Mouse (Mus musculus) midbrain, postnatal 0 days (tissue): Measurements from ENCODE around the gene Tnni3k. TPM values are rescaled to one million over a fixed set of nuclear protein-coding genes. Genes with fewer than 3 reads are reported as not detected.

Experiments
- ATAC-seq: fragments of 200-750 bp; cut with Nextera tagmentation; 2 replicates; pipeline ENCODE4 v1.8.0; 2017; ENCODE audit warnings: moderate number of reproducible peaks, mild to moderate bottlenecking, moderate TSS enrichment, moderate library complexity; ENCODE audit not compliant: low FRiP score
- DNase-seq: peaks from one replicate; pipeline ENCODE4 v3.0.0-alpha.2; 2015; ENCODE audit warnings: low spot score
- H3K27ac ChIP-seq: fragments of 300-500 bp; sonication (generic); 2 replicates; pipeline ENCODE4 v1.5.1; 2014; ENCODE audit warnings: low read depth, mild to moderate bottlenecking, low read length, mixed read lengths
- H3K27me3 ChIP-seq: fragments of 300-500 bp; sonication (generic); 2 replicates; pipeline ENCODE4 v1.6.1; 2014; ENCODE audit warnings: low read length, control low read depth, mixed read lengths; ENCODE audit not compliant: insufficient read depth
- H3K36me3 ChIP-seq: fragments of 300-500 bp; sonication (generic); 2 replicates; pipeline ENCODE4 v1.6.1; 2014; ENCODE audit warnings: low read length, control low read depth, mixed read lengths; ENCODE audit not compliant: insufficient read depth
- H3K4me1 ChIP-seq: fragments of 300-500 bp; sonication (generic); 2 replicates; pipeline ENCODE4 v1.6.1; 2014; ENCODE audit warnings: mild to moderate bottlenecking, control low read depth, antibody characterized with exemption, low read length, mixed read lengths; ENCODE audit not compliant: insufficient read depth
- H3K4me2 ChIP-seq: fragments of 300-500 bp; sonication (generic); 2 replicates; pipeline ENCODE4 v1.6.1; 2014; ENCODE audit warnings: low read depth, mild to moderate bottlenecking, low read length, mixed read lengths; ENCODE audit not compliant: poor library complexity, severe bottlenecking
- H3K4me3 ChIP-seq: fragments of 300-500 bp; sonication (generic); 2 replicates; pipeline ENCODE4 v1.5.1; 2014; ENCODE audit warnings: low read depth, mild to moderate bottlenecking, low read length, moderate library complexity
- H3K9ac ChIP-seq: fragments of 300-500 bp; sonication (generic); replicated peaks from 2 replicates; pipeline ENCODE4 v1.6.1; 2014; ENCODE audit warnings: mild to moderate bottlenecking, low read length, moderate library complexity, mixed read lengths; ENCODE audit not compliant: poor library complexity, severe bottlenecking
- H3K9me3 ChIP-seq: fragments of 300-500 bp; sonication (generic); 2 replicates; pipeline ENCODE4 v1.6.1; 2016; ENCODE audit warnings: low read length, control low read depth
- CTCF ChIP-seq: IDR thresholded peaks from 2 replicates; pipeline ENCODE4 v1.5.1; 2016; ENCODE audit warnings: antibody characterized with exemption, mild to moderate bottlenecking
- whole genome bisulfite sequencing: fragments of 180-500 bp; shearing (Covaris S2); extraction: QIAGEN DNeasy Blood & Tissue Kit; methylation state at CpG from one replicate; pipeline ENCODE4 v1.1.7; 2014; 5-methylcytosine and 5-hydroxymethylcytosine counted together
- polyA plus RNA-seq: library from polyadenylated mRNA; unstranded; fragments of >200 nt; fragmentation: Nextera tagmentation; extraction: Ambion mirVana; gene quantifications from 2 replicates; pipeline ENCODE4 v1.2.1, GENCODE M21; 2015
- total RNA-seq: library from RNA; depleted of rRNA; stranded (reverse); fragments of >200 nt; gene quantifications from 2 replicates; pipeline ENCODE4 v1.2.3, GENCODE M21; 2014

The Tnni3k gene
- total and polyA plus RNA-seq, 2 experiments from 2014 or later, result not detected

GRCm38 (mm10) chr3:154800888-154801429 is 254.2 kb downstream of the Tnni3k start:
- no peaks in the 10 kb centered on the region for H3K36me3 ChIP-seq
- 59% methylated on average over 8 of the region's 8 CpGs for WGBS
- H3K4me2 ChIP-seq, result no peak overlapping the region
- DNase-seq (peak; percentile 71), ATAC-seq (no peak)
- no peak overlapping the region for H3K9ac ChIP-seq
- H3K9me3 ChIP-seq, result no peaks in the 10 kb centered on the region
- no peak overlapping the region for H3K27ac ChIP-seq
- no peak overlapping the region for H3K4me3 ChIP-seq
- 0 out of 2 replicates have a peak, but pooled peaks cover under 1% of the 10 kb centered on the region for H3K4me1 ChIP-seq
- no peak for TF ChIP-seq CTCF
- no peaks in the 10 kb centered on the region for H3K27me3 ChIP-seq

GRCm38 (mm10) chr3:154800454-154800853 is 254.8 kb downstream of the Tnni3k start:
- 42% methylated on average over 8 of the region's 8 CpGs for WGBS
- no peak overlapping the region for H3K4me3 ChIP-seq
- H3K4me2 ChIP-seq, result no peak overlapping the region
- DNase-seq (no peak), ATAC-seq (no peak)
- no peak overlapping the region for H3K27ac ChIP-seq
- no peak for TF ChIP-seq CTCF
- no peaks in the 10 kb centered on the region for H3K27me3 ChIP-seq
- no peaks in the 10 kb centered on the region for H3K4me1 ChIP-seq
- H3K9me3 ChIP-seq, result no peaks in the 10 kb centered on the region
- no peak overlapping the region for H3K9ac ChIP-seq
- no peaks in the 10 kb centered on the region for H3K36me3 ChIP-seq

GRCm38 (mm10) chr3:154798806-154799205 is 256.4 kb downstream of the Tnni3k start:
- WGBS, result 84% methylated on average over 4 of the region's 4 CpGs
- no peak overlapping the region for H3K4me3 ChIP-seq
- H3K9ac ChIP-seq, result no peak overlapping the region
- DNase-seq (no peak), ATAC-seq (no peak)
- no peak overlapping the region for H3K27ac ChIP-seq
- no peaks in the 10 kb centered on the region for H3K27me3 ChIP-seq
- H3K36me3 ChIP-seq, result no peaks in the 10 kb centered on the region
- H3K4me2 ChIP-seq, result no peak overlapping the region
- H3K9me3 ChIP-seq, result no peaks in the 10 kb centered on the region
- TF ChIP-seq CTCF, result no peak
- H3K4me1 ChIP-seq, result no peaks in the 10 kb centered on the region

- Histone ChIP-seq H3K9me3 (no peaks in the 10 kb centered on the region), H3K27me3 (no peaks in the 10 kb centered on the region), H3K27ac (no peak overlapping the region), H3K9ac (no peak overlapping the region), H3K36me3 (no peaks in the 10 kb centered on the region), H3K4me1 (no peaks in the 10 kb centered on the region), H3K4me2 (no peak overlapping the region), H3K4me3 (no peak overlapping the region)
- 79% methylated on average over 4 of the region's 4 CpGs for WGBS
- ATAC-seq (no peak), DNase-seq (no peak)
- no peak for TF ChIP-seq CTCF
Observed at GRCm38 (mm10) chr3:154793571-154793970, 261.6 kb downstream of the Tnni3k start.

- ATAC-seq (no peak), DNase-seq (no peak)
- H3K4me2 ChIP-seq, result no peak overlapping the region
- H3K27ac ChIP-seq, result no peak overlapping the region
- no peaks in the 10 kb centered on the region for H3K27me3 ChIP-seq
- H3K4me3 ChIP-seq, result no peak overlapping the region
- no peaks in the 10 kb centered on the region for H3K36me3 ChIP-seq
- no peaks in the 10 kb centered on the region for H3K4me1 ChIP-seq
- TF ChIP-seq CTCF, result no peak
- 85% methylated on average over 3 of the region's 3 CpGs for WGBS
- H3K9me3 ChIP-seq, result no peaks in the 10 kb centered on the region
- H3K9ac ChIP-seq, result no peak overlapping the region
Observed at GRCm38 (mm10) chr3:154787611-154788010, 267.6 kb downstream of the Tnni3k start.

- 81% methylated on average over 9 of the region's 9 CpGs for WGBS
Observed at GRCm38 (mm10) chr3:154786354-154786753, 268.9 kb downstream of the Tnni3k start.

More at GRCm38 (mm10) chr3:154786354-154786753, 268.9 kb downstream of the Tnni3k start:
- no peak overlapping the region for H3K4me3 ChIP-seq
- ATAC-seq (peak; percentile 27; the same call in 1 of the 2 replicates), DNase-seq (no peak)
- H3K27ac ChIP-seq, result no peak overlapping the region
- H3K36me3 ChIP-seq, result no peaks in the 10 kb centered on the region
- no peak overlapping the region for H3K9ac ChIP-seq
- no peak overlapping the region for H3K4me2 ChIP-seq
- TF ChIP-seq CTCF, result no peak
- H3K4me1 ChIP-seq, result no peaks in the 10 kb centered on the region
- H3K27me3 ChIP-seq, result no peaks in the 10 kb centered on the region
- H3K9me3 ChIP-seq, result no peaks in the 10 kb centered on the region
